ENCODE assay signal across 8 mouse cellular contexts in the genomic region with DNA sequence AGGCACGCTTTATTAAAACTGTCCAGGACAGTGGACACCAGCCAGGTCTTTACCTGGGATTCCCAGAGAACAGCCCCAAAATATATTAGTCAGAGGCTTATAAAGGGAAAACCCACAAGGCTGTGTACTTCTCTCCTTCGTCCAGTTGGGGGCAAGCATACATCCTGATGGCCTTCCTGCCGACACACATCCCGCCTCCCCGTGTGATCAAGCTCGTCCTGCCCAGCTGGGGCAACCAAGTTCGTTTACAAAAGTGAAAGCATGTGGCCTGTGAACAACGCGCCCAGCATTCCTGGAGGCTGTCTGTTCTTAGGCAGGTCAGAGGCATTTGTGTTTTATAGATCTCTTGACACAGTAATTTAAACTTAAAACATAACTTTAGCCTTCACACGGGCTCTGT. TPM values are rescaled to one million over a fixed set of nuclear protein-coding genes. Genes with fewer than 3 reads are reported as not detected.
A peak's percentile ranks its signal among the peaks of the same experiment; 100 is the strongest.
DNase-seq lines count a peak whose midpoint lies in the region; ATAC-seq lines count a peak whose summit lies in the region.

No protein-coding gene starts in this region.

- H3K4me2 ChIP-seq in kidney, embryonic 15.5 days = peak overlapping the region; percentile 34
- H3K4me2 ChIP-seq in midbrain, embryonic 13.5 days (replicated peaks) = no peak overlapping the region

- peaks cover 50% of the 10 kb centered on the region for H3K36me3 ChIP-seq in kidney, embryonic 15.5 days
- no peaks in the 10 kb centered on the region for H3K36me3 ChIP-seq in midbrain, embryonic 13.5 days

- 0 out of 2 replicates have a peak, but pooled peaks cover 3% of the 10 kb centered on the region for H3K4me1 ChIP-seq in kidney, embryonic 15.5 days
- peaks cover 16% of the 10 kb centered on the region for H3K4me1 ChIP-seq in midbrain, embryonic 13.5 days (replicated peaks)

- no peak overlapping the region for H3K27ac ChIP-seq in kidney, embryonic 15.5 days
- H3K27ac ChIP-seq in midbrain, embryonic 13.5 days = no peak overlapping the region

- H3K27me3 ChIP-seq in kidney, embryonic 15.5 days = no peaks in the 10 kb centered on the region
- no peaks in the 10 kb centered on the region for H3K27me3 ChIP-seq in midbrain, embryonic 13.5 days

- no peak overlapping the region for H3K4me3 ChIP-seq in kidney, embryonic 15.5 days (replicated peaks)
- no peak overlapping the region for H3K4me3 ChIP-seq in midbrain, embryonic 13.5 days (replicated peaks)

- WGBS in kidney, embryonic 15.5 days = 20% methylated on average over 10 of the region's 10 CpGs
- 25% methylated on average over 10 of the region's 10 CpGs for WGBS in midbrain, embryonic 13.5 days

- H3K9me3 ChIP-seq in kidney, embryonic 15.5 days (replicated peaks) = no peaks in the 10 kb centered on the region
- no peaks in the 10 kb centered on the region for H3K9me3 ChIP-seq in midbrain, embryonic 13.5 days

- no peak overlapping the region for H3K9ac ChIP-seq in kidney, embryonic 15.5 days
- no peak overlapping the region for H3K9ac ChIP-seq in midbrain, embryonic 13.5 days (replicated peaks)

- no peak; the same call in 1 of the 2 replicates for ATAC-seq in kidney, embryonic 15.5 days (replicated peaks; ENCODE audit: low FRiP score)
- ATAC-seq in midbrain, embryonic 13.5 days = no peak

- peak; percentile 53 for DNase-seq in ovary, postnatal 36 days (ENCODE audit: low spot score)
- DNase-seq in ovary, postnatal 10 days (ENCODE audit: low spot score) = no peak
- DNase-seq in adrenal gland, postnatal 25 days = peak; percentile 47
- peak; percentile 19 for DNase-seq in gastrocnemius, postnatal 25 days
- DNase-seq in lung, postnatal 25 days (ENCODE audit: low spot score) = peak; percentile 54
- DNase-seq in thymus, postnatal 4 days = peak; percentile 33

RNA-seq across cellular contexts. Expression of gene Rps3a1, which starts 32.4 kb away (rescaled TPM):
- 721 and 784 TPM in 2 replicates for total RNA-seq in adrenal gland, postnatal 25 days (2021)
- total RNA-seq in gastrocnemius, postnatal 25 days (2021) = 100 to 1,000 TPM; 337 to 372 TPM
- 1,242 and 1,382 TPM in 2 replicates for polyA plus RNA-seq in kidney, embryonic 15.5 days (2015; fragmentation: Nextera tagmentation; extraction: Ambion mirVana)
- 722 and 731 TPM in 2 replicates for polyA plus RNA-seq in midbrain, embryonic 13.5 days (2015; fragmentation: Nextera tagmentation; extraction: Ambion mirVana)
